Mouse (Mus musculus): ENCODE measurements around the gene Ski. TPM values are rescaled to one million over a fixed set of nuclear protein-coding genes. Genes with fewer than 3 reads are reported as not detected.

Ski gene
- polyA plus RNA-seq, 1 experiment from 2014 or later = 14.2 TPM

DNA sequence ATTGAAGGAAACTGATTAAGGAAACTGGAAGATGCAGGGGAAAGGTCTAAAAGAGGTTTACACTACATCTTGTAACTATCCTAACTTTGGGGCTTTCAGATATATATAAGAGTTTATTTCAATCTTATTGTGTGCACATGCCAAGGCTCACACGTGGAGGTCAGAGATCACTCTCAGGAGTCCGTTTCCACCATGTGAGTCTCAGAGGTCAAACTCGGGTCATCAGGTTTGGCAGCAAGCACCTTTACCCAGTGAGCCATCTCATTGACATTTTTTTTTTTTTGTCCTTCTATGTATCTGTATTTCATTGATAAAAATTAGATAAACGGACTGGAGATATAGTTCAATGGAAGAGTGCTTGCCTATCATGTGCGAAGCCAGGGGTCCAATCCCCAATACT is 6.1 kb upstream of the Ski start:
- H3K4me3 ChIP-seq (replicated peaks) = no peak overlapping the region
- ATAC-seq (ENCODE audit: low FRiP score) = no peak
- H3K27ac ChIP-seq = no peak overlapping the region
- H3K9ac ChIP-seq = no peak overlapping the region
- no peaks in the 10 kb centered on the region for H3K27me3 ChIP-seq
- H3K9me3 ChIP-seq = no peaks in the 10 kb centered on the region
- no peaks in the 10 kb centered on the region for H3K36me3 ChIP-seq (replicated peaks)
- H3K4me1 ChIP-seq = peaks cover 6% of the 10 kb centered on the region
- H3K4me2 ChIP-seq = no peak overlapping the region
- WGBS = 84% methylated on average over 5 of the region's 5 CpGs

DNA sequence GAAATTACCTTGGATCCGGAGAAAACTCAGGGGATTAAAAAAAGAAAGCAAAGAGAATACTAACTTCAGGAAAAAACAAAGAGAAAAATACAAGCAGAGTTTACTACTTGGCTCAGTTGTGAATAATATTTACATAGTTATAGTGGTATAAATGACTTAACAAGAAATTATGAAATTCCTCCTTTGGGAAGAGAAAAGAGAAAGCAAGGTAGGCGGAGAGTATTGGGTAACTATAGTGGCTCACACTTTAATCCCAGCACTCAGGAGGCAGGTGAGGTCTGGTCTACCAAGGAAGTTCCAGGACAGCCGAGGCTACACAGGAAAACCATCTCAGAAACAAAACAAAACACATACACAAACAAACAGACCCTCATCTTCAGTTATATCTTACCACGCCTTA is 5.6 kb upstream of the Ski start:
- Histone ChIP-seq H3K4me2 (no peak overlapping the region), H3K4me3 (replicated peaks) (no peak overlapping the region), H3K9me3 (no peaks in the 10 kb centered on the region), H3K27me3 (no peaks in the 10 kb centered on the region), H3K27ac (no peak overlapping the region), H3K36me3 (replicated peaks) (no peaks in the 10 kb centered on the region), H3K9ac (no peak overlapping the region), H3K4me1 (peaks cover 5% of the 10 kb centered on the region)
- ATAC-seq (ENCODE audit: low FRiP score) = no peak
- 86% methylated on average over 4 of the region's 4 CpGs for WGBS

DNA sequence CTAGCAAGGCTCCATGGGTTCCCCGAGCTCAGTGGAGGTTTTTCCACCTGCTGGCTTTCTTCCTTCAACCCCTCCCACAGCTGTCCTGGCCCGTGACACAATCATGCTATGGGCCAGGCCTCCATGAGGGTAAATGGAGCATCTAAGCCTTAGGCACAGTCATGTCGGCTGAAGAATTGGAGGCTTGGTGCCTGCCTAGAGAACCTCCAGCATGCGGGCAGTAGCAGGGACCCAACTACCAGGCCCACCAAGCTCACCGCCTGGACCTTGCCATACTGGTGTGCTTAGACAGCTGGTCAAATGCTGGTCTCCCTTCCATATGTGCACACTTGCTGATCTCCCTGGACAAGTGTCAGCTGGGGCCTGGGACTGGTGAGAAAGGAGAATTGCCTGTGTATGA is 3.5 kb upstream of the Ski start:
- no peak overlapping the region for H3K9ac ChIP-seq
- no peak overlapping the region for H3K27ac ChIP-seq
- peaks cover 11% of the 10 kb centered on the region for H3K4me1 ChIP-seq
- ATAC-seq (ENCODE audit: low FRiP score) = no peak
- no peak overlapping the region for H3K4me3 ChIP-seq (replicated peaks)
- no peaks in the 10 kb centered on the region for H3K36me3 ChIP-seq (replicated peaks)
- no peaks in the 10 kb centered on the region for H3K9me3 ChIP-seq
- 81% methylated on average over 5 of the region's 5 CpGs for WGBS
- no peaks in the 10 kb centered on the region for H3K27me3 ChIP-seq
- H3K4me2 ChIP-seq = no peak overlapping the region

DNA sequence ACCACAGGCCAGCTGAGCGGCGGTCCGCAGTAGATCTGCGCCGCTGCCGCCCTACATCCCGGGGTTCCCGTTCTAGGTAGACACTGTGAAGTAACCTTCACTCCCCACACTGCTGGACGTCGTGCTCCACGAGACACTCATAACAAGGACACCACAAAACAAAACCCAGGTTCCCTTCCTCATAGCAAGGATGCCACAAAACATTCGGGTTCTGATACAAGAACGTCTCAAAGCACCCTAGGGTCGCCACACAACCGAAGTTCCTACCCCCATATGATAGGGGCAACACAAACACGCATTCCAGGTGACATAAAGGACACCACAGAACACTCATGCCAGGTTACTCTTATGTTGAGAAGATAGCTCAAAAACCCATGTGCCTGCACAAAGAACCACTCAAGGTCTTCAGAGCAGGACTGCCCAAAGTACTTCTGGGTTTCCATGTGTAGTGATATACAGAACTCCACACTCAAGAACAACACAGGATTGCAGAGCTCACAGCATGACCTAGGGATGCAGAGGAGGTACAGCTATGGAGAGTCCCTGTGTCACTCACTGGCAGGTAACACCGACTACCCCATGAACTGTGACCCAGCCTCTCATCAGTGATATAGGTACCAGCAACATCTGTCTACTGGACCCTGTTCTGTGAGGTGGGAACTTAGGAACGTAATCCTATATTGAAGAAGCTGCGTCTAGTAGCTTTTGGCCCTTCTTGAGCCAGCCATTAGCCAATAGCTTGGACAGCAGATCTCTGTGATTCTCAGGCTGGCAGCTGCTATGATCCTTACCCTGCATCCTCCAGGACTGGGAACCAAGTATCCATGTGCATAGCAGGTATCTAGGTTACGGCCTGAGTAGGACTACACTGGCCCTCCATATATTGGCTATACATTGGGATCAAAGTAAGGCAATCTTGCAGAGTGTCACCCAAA is 1.5 kb upstream of the Ski start:
- Histone ChIP-seq H3K27ac (peak overlapping the region; percentile 92), H3K4me3 (replicated peaks) (peak overlapping the region; percentile 97), H3K36me3 (replicated peaks) (no peaks in the 10 kb centered on the region), H3K9me3 (no peaks in the 10 kb centered on the region), H3K27me3 (no peaks in the 10 kb centered on the region), H3K4me1 (peaks cover 32% of the 10 kb centered on the region), H3K9ac (peak overlapping the region; percentile 76), H3K4me2 (peak overlapping the region; percentile 72)
- WGBS = 34% methylated on average over 20 of the region's 20 CpGs
- no peak for ATAC-seq (ENCODE audit: low FRiP score)

DNA sequence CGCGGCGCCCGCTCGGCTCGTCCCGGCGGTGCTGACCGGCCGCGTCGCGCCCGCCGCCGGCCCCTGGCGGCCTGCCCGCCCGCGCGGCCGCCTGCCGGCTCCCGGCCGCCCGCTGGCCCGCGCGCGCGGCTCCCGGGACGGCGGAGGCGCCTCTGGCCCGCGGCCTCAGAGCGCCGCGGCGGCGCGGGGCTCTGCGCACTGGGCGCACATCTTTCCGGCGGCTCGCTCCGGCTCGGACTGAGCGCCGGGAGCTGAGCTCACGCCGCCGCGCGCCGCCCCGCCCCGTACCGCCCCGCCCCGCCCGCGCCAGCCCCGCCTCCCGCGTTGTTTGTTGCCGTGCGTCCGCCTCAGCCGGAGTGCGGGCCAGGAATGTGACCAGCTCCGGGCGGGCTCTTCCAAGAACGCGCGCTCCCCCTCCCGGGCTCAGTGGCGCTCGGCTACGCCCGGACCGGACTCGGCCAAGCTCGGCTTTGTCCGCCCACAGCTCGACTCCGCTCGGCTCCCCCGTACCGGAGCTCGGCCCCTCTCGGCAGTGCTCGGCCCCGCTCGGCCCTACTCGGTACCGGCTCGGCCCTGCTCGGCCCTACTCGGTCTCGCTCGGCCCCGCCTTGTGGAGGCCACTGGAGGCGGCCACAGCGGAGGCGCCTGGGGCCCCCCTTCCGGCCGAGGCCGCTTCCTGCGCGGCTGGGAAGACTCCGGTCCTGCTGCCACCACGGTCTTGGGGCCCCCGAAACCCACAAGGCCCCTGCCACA is 625 bp upstream of the Ski start:
- H3K27ac ChIP-seq = peak overlapping the region; percentile 92
- WGBS = under 1% methylated on average over 74 of the region's 116 CpGs
- H3K4me1 ChIP-seq = peaks cover 40% of the 10 kb centered on the region
- H3K9ac ChIP-seq = peak overlapping the region; percentile 76
- H3K9me3 ChIP-seq = no peaks in the 10 kb centered on the region
- H3K27me3 ChIP-seq = no peaks in the 10 kb centered on the region
- H3K4me2 ChIP-seq = peak overlapping the region; percentile 72
- peak; percentile 99 for ATAC-seq (ENCODE audit: low FRiP score)
- H3K4me3 ChIP-seq (replicated peaks) = peak overlapping the region; percentile 97
- H3K36me3 ChIP-seq (replicated peaks) = no peaks in the 10 kb centered on the region

DNA sequence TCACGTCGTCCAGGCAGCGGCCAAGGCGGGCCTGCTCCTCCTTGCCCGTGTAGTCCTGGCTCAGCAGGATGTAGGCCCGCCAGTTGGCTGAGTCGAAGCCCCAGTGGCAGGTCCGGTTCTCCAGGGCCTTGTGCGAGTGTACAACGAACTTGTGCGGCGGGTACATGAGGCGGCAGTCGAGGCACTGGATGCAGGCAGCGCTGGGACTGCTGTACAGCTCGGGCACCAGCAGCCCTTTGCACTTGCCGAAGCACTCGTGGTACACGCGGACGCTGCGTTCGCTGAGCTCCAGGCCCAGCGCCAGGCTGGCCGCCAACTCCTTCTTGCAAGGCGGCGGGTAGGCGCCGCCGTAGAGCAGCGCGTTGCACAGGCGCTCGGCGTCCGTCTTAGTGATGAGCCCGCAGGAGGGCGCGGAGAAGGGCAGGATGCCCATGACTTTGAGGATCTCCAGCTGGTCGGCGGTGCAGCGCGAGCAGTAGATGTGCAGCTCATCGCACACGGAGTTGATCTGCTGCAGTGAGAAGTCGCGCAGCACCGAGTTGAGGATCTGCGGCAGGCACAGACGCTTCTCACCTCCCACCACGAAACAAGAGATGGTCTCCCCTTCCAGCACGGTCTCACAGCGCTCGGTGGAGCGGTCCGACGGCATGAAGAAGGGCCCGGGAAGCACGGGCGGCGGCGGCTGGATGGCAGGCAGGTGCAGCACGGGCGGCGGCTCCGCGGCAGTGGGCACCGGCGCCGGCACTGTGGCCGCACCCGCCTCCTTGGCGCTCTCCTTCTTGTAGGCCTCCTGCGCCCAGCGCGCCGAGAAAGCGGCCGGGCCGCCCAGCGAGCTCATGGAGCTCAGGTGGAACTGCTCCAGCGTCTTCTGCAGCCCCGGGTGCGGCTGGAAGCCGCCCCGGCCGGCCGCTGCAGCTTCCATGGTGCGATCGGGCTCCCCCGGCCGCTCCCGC is 517 bp downstream of the Ski start:
- H3K9me3 ChIP-seq = no peaks in the 10 kb centered on the region
- peak overlapping the region; percentile 81 for H3K27ac ChIP-seq
- no peaks in the 10 kb centered on the region for H3K27me3 ChIP-seq
- peaks cover 52% of the 10 kb centered on the region for H3K4me1 ChIP-seq
- no peak for ATAC-seq (ENCODE audit: low FRiP score)
- H3K4me3 ChIP-seq (replicated peaks) = peak overlapping the region; percentile 97
- H3K4me2 ChIP-seq = peak overlapping the region; percentile 98
- no peaks in the 10 kb centered on the region for H3K36me3 ChIP-seq (replicated peaks)
- under 1% methylated on average over 92 of the region's 93 CpGs for WGBS
- H3K9ac ChIP-seq = peak overlapping the region; percentile 98

DNA sequence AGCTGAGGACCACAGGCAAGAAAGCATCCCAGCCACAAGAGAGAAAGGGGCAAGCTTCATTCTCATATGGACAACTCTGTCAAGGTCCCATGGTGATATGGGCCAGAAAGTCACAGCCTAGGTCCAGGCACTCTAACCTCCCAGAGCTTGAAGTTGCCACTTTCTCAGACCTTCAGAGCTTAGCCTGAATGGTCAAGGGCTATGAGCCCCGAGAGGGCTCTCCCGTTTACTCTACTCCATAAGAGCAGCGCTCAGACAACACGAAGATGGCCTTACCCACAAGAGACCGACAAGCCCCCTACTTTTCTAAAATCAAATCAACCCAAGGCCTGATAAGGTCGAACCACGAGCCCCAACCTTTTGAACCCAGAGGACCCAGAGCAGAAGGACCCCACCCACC is 1.3 kb downstream of the Ski start:
- peaks cover 59% of the 10 kb centered on the region for H3K4me1 ChIP-seq
- H3K36me3 ChIP-seq (replicated peaks) = no peaks in the 10 kb centered on the region
- H3K27me3 ChIP-seq = no peaks in the 10 kb centered on the region
- no peaks in the 10 kb centered on the region for H3K9me3 ChIP-seq
- peak overlapping the region; percentile 98 for H3K9ac ChIP-seq
- WGBS = under 1% methylated on average over 7 of the region's 7 CpGs
- peak overlapping the region; percentile 98 for H3K4me2 ChIP-seq
- peak overlapping the region; percentile 97 for H3K4me3 ChIP-seq (replicated peaks)
- peak overlapping the region; percentile 81 for H3K27ac ChIP-seq
- ATAC-seq (ENCODE audit: low FRiP score) = no peak

DNA sequence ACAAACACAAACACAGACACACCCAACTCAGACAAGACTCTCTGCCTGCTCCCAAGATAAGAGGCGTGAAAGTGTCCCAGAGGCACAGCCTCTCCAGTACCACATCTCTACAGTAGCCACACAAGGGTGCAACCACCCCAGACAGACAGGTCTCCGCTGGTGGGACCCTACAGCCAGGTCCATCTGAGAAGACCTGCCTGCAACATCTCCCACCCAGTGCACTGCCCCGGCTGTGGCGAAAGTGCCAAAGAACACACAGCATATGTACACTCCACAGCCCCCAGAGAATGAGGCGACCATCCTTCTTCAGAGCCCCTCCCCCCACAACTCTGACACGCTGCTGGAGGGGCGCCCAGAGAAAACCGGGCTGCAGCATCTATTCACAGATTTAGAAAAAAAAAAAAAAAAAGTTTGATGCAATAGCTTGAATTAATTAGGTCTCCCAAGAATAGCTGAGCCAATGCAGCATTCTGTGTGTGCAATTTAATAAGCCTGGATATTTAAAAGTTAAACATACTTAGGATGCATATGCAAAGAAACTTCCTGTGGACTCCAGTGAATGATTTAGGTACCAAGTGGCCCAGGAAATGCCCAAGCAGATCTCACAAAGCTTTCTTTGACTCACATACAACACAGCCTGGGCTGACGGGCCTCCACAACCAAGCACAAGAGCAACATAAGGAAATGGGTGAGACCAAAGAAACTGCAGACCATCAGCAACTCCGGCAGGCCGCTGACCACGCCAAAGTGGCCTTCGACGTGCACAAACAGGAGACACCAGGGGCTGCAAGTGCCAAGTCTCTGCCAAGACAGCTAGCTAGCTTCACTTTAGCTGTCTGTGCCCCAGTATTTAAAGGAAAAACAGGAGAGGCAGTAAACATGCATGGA is 1.9 kb downstream of the Ski start:
- H3K27me3 ChIP-seq = no peaks in the 10 kb centered on the region
- H3K36me3 ChIP-seq (replicated peaks) = no peaks in the 10 kb centered on the region
- H3K4me3 ChIP-seq (replicated peaks) = peak overlapping the region; percentile 97
- ATAC-seq (ENCODE audit: low FRiP score) = no peak
- H3K27ac ChIP-seq = peak overlapping the region; percentile 62
- WGBS = 5% methylated on average over 14 of the region's 14 CpGs
- H3K4me1 ChIP-seq = peaks cover 66% of the 10 kb centered on the region
- no peaks in the 10 kb centered on the region for H3K9me3 ChIP-seq
- peak overlapping the region; percentile 98 for H3K4me2 ChIP-seq
- H3K9ac ChIP-seq = peak overlapping the region; percentile 98

DNA sequence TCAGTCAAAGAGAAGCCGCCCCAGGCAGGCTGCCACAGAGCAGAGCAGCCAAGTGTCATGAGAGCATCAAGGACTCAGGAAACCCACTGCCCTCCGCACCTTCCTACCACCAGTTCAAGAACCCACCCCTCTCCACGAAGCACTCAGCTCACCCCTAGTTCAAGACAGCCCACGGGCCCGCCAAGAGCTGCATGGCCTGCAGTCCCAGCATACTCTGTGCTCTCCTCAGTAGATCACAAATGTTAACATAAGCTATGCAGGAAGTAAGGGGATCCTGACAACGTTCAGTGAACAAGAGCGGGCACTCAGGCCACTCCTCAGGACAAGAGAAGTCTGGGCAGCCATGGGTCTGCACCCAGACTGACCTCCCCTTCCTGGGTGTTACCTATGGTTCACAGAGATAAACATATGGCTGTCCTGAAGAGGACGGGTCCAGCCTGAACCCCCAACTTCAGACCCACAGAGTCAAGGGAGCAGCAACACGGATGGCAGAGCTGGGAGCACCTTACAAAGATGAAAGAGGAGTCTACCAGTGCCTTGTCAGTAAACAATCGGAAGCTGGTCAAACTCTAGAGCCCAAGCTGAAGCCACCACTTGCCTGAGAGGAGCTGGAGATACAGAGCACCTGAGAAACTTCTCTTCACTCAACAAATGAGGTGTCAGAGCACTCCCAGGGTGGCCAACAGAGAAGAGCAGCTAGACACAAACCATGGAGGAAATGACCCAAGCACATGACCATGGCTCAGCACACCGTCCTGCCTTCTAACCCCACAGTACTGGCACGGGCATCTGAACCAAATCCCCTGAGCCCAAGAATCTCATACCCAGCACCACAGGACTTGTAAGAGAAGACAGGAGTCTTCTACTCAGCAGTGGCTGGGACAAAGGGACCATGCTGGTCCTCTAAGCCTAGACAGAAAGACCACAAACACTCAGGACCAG is 2.9 kb downstream of the Ski start:
- H3K27ac ChIP-seq = no peak overlapping the region

DNA sequence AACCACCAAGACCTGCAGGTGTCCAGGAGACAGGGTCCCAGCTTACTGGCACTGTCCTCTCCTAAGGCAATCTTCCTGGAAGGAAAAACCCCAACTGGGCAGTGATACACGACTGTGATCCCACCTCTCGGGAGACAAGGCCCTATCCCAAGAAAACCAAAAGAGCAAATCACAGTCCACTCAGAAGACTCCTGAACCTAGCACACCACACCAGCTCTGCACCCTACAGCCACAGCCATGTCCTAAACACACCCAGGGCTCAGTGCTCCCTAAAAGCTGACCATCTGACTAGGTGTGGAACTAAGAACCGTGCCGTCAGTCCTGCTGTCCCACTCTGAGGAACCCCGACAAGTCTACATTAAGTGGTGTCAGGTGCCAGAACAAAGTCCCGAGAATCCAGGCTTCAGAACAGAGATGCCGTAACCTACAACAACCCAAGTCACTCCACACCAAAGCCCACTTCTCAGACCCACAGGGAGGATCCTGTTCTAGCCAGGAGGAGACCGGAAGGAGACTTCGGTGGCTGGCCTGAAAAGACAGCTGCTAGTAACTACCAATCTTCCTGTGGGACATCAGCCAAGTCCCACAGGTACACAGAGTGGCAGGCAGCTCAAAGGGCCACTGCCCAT is 4.2 kb downstream of the Ski start:
- Histone ChIP-seq H3K4me3 (replicated peaks) (no peak overlapping the region), H3K4me2 (peak overlapping the region; percentile 98; the same call in 1 of the 2 replicates), H3K4me1 (peaks cover 83% of the 10 kb centered on the region), H3K27me3 (no peaks in the 10 kb centered on the region), H3K9ac (no peak overlapping the region), H3K36me3 (replicated peaks) (no peaks in the 10 kb centered on the region), H3K27ac (no peak overlapping the region), H3K9me3 (no peaks in the 10 kb centered on the region)
- no peak for ATAC-seq (ENCODE audit: low FRiP score)
- 92% methylated on average over 9 of the region's 9 CpGs for WGBS

More for the DNA sequence above, 2.9 kb downstream of the Ski start:
- peak overlapping the region; percentile 97 for H3K4me3 ChIP-seq (replicated peaks)
- no peaks in the 10 kb centered on the region for H3K9me3 ChIP-seq
- peak overlapping the region; percentile 98 for H3K9ac ChIP-seq
- H3K4me1 ChIP-seq = peaks cover 75% of the 10 kb centered on the region
- no peak for ATAC-seq (ENCODE audit: low FRiP score)
- no peaks in the 10 kb centered on the region for H3K36me3 ChIP-seq (replicated peaks)
- no peaks in the 10 kb centered on the region for H3K27me3 ChIP-seq
- H3K4me2 ChIP-seq = peak overlapping the region; percentile 98
- 73% methylated on average over 12 of the region's 12 CpGs for WGBS
